Mouse (Mus musculus) embryonic facial prominence, embryonic 14.5 days (tissue): ENCODE results near the gene Cwc25. TPM values are rescaled to one million over a fixed set of nuclear protein-coding genes. Genes with fewer than 3 reads are reported as not detected.
A peak's percentile ranks its signal among the peaks of the same experiment; 100 is the strongest.

Experiments
- ATAC-seq: fragments of 200-750 bp; cut with Nextera tagmentation; 2 replicates; pipeline ENCODE4 v1.8.0; 2017; ENCODE audit warnings: low read depth, moderate number of reproducible peaks, moderate TSS enrichment
- DNase-seq: peaks from one replicate; pipeline ENCODE4 v3.0.0-alpha.2; 2015; ENCODE audit warnings: low spot score
- H3K27ac ChIP-seq: fragments of 300-500 bp; sonication (generic); replicated peaks from 2 replicates; pipeline ENCODE4 v1.5.1; 2014; ENCODE audit warnings: low read depth, mild to moderate bottlenecking, low read length, moderate library complexity
- H3K27me3 ChIP-seq: fragments of 300-500 bp; sonication (generic); replicated peaks from 2 replicates; pipeline ENCODE4 v1.6.1; 2014; ENCODE audit warnings: low read length; ENCODE audit not compliant: control insufficient read depth, insufficient read depth
- H3K36me3 ChIP-seq: fragments of 300-500 bp; sonication (generic); 2 replicates; pipeline ENCODE4 v1.6.1; 2014; ENCODE audit warnings: low read length, mixed read lengths; ENCODE audit not compliant: control insufficient read depth, insufficient read depth
- H3K4me1 ChIP-seq: fragments of 300-500 bp; sonication (generic); 2 replicates; pipeline ENCODE4 v1.6.1; 2014; ENCODE audit warnings: antibody characterized with exemption, low read length; ENCODE audit not compliant: control insufficient read depth, insufficient read depth
- H3K4me2 ChIP-seq: fragments of 300-500 bp; sonication (generic); 2 replicates; pipeline ENCODE4 v1.6.1; 2014; ENCODE audit warnings: low read depth, mild to moderate bottlenecking, low read length, moderate library complexity, mixed read lengths
- H3K4me3 ChIP-seq: fragments of 300-500 bp; sonication (generic); 2 replicates; pipeline ENCODE4 v1.5.1; 2014; ENCODE audit warnings: low read depth, mild to moderate bottlenecking, low read length
- H3K9ac ChIP-seq: fragments of 300-500 bp; sonication (generic); 2 replicates; pipeline ENCODE4 v1.6.1; 2014; ENCODE audit warnings: low read depth, mild to moderate bottlenecking, low read length, moderate library complexity, mixed read lengths
- H3K9me3 ChIP-seq: fragments of 300-500 bp; sonication (generic); 2 replicates; pipeline ENCODE4 v1.6.1; 2016; ENCODE audit warnings: low read length; ENCODE audit not compliant: control insufficient read depth
- WGBS: fragments of 180-500 bp; shearing (Covaris S2); extraction: QIAGEN DNeasy Blood & Tissue Kit; methylation state at CpG from one replicate; pipeline ENCODE4 v1.1.7; 2014; 5-methylcytosine and 5-hydroxymethylcytosine counted together
- polyA plus RNA-seq: library from polyadenylated mRNA; unstranded; fragments of >200 nt; fragmentation: Nextera tagmentation; extraction: Ambion mirVana; gene quantifications from 2 replicates; pipeline ENCODE4 v1.2.1, GENCODE M21; 2014

Cwc25 gene
- 10.3 and 11.8 TPM in 2 replicates for polyA plus RNA-seq

DNA sequence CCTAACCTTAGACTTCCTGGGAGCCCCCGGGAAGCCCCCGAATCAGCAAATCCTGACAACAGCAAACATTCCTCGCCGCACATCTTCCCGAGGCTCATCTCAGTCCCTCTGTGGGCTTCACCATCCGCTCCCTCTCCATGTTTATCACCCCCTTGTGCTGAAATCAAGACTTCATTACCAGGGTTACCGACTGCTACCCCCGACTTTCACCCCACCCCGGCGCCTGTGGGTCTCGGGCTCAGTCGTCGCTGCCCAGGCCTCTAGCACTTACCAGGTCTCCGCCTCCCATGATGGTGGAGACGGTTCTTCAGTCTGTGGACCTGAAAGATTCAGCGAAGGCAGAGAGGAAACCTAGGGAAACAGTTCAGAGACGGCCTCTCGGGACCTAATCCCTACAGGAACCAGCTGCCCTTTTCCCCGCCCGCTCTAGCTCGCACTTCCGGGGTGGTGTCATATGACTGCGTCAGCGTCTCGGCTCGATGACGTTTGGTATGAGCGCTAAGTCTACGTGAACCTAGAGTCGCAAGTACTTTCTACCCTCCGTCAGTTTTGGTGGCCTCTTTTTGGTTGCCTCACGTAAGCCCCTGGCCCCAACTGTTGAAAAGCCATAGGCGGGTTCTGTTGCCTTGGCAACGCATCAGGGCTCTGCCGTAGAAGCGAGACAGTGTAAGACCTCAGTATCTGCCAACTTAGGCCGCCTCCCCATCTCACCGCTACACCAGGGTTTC is at the start of gene Cwc25:
Cwc25 (minus strand) TSS at position 403 of the 728 bp plus-strand sequence.
- Histone ChIP-seq H3K4me3 (peak within 1 kb of the TSS; percentile 84), H3K4me2 (peak within 1 kb of the TSS; percentile 76), H3K27ac (peak within 1 kb of the TSS; percentile 92), H3K4me1 (peaks cover 4% of the 10 kb centered on the region), H3K27me3 (no peaks in the 10 kb centered on the region), H3K9me3 (no peaks in the 10 kb centered on the region), H3K36me3 (peaks cover 22% of the 10 kb centered on the region), H3K9ac (peak within 1 kb of the TSS; percentile 90)
- peak; percentile 96 for ATAC-seq
- peak; percentile 97 for DNase-seq
- 2% methylated on average over 38 of the region's 38 CpGs for WGBS

DNA sequence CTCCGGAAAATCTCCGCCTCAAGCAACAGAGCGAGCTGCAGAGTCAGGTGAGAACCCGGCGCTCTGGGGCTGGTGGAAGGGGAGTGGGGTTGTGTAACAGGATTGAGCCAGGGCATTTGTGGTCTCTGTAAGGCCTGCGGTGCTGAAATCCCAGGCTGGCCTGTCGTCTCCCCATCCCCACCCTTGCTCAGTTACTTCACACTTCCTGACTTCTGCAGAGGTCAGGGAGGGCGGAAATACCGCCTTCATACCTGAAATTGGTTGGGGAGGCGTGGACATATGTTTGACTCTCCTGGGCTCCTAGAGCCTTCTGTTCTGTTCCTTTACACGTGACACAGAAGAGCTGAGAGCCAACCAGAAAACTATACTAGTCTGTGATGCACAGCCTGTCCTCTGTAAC is 49.4 kb upstream of the Cwc25 start:
- Histone ChIP-seq H3K4me2 (no peak overlapping the region), H3K27me3 (no peaks in the 10 kb centered on the region), H3K27ac (peak overlapping the region; percentile 16; the same call in 1 of the 2 replicates), H3K36me3 (peaks cover 45% of the 10 kb centered on the region), H3K9me3 (no peaks in the 10 kb centered on the region), H3K9ac (no peak overlapping the region), H3K4me1 (peaks cover 46% of the 10 kb centered on the region), H3K4me3 (no peak overlapping the region)
- WGBS = 53% methylated on average over 11 of the region's 11 CpGs
- ATAC-seq (no peak), DNase-seq (no peak)

DNA sequence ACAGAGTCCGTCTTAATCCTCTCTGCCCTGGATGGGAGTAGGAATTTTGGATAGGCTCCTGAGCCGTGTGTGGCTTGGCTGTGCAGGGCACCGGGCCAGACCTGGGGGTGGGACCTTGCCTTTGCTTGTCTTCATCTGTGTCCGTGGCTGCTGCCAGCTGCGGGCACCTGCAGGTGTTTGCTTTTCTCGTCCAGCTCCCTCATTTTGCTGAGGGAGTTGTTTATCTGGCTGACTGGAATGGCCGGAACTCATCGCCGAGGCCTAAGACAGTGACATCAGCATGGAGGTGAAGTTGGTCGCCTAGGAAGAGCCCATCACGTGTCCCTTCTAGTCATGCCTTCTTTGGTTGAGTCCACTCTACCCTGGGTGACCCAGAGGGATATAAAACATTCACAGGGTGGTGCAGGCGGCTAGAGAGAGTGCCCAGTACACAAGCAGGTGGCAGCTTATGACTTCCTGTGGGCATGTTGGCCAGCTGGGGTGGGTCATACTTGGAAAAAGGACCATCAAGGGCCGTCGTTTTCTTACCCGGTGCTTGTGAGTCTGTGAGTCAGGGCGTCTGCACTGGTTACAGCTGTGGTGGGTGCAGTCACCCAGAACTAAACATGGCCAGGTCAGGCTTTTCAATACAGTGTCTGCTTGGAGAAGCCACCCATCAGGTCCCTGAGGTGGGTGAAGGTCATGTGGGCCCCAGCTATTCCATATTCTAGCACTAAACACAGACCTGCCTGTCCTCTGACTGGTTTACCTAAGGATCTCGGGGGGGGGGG is 47.6 kb upstream of the Cwc25 start:
- Histone ChIP-seq H3K36me3 (peaks cover 44% of the 10 kb centered on the region), H3K4me3 (no peak overlapping the region), H3K27ac (no peak overlapping the region), H3K27me3 (no peaks in the 10 kb centered on the region), H3K4me1 (peaks cover 62% of the 10 kb centered on the region), H3K9ac (no peak overlapping the region), H3K9me3 (no peaks in the 10 kb centered on the region), H3K4me2 (no peak overlapping the region)
- DNase-seq = no peak
- WGBS = 71% methylated on average over 17 of the region's 17 CpGs
- ATAC-seq = no peak

DNA sequence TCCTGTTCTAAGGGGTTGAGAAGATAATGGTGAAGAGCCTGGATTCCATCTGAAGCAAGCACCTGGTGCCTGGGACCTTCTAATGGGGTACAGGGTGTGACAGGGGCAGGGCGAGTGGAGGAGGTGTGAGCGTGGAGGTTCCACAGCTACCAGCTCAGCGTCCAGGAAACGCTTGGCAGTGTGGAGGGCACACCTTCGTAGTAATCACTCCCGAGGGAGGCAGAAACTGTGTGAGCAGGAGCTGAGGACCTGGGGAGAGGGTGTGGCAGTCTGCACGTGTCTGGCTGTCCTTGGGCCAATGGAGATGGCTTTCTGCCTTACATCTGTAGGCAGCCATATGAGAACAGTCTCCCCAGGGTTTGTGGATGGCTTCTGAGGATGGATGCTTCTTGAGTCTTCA is 46.7 kb upstream of the Cwc25 start:
- DNase-seq (no peak), ATAC-seq (no peak)
- Histone ChIP-seq H3K9me3 (no peaks in the 10 kb centered on the region), H3K4me1 (peaks cover 63% of the 10 kb centered on the region), H3K4me3 (no peak overlapping the region), H3K9ac (no peak overlapping the region), H3K36me3 (peaks cover 53% of the 10 kb centered on the region), H3K27ac (no peak overlapping the region), H3K4me2 (no peak overlapping the region), H3K27me3 (no peaks in the 10 kb centered on the region)
- 52% methylated on average over 6 of the region's 7 CpGs for WGBS

DNA sequence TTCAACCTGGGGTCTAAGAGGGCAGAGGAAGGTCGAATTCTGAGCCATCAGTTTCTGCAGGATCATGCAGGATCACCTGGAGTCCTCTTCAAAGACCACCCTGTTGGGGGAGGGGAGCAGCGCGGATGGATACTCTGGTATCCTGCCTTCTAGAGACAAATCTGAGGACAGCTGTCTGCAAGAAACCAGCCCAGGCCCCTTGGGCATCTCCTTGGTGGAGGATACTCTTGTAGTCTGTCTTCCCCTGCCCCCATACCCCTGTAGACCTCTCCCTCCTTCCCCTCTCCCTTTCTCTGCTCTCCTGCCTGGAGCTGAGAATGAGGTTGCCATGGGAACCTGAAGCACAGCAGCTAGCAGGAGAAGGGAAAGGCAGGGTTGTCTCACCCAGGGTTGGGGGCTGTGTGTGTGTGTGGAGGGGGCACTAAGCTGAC is 46.1 kb upstream of the Cwc25 start:
- H3K36me3 ChIP-seq = peaks cover 51% of the 10 kb centered on the region

DNA sequence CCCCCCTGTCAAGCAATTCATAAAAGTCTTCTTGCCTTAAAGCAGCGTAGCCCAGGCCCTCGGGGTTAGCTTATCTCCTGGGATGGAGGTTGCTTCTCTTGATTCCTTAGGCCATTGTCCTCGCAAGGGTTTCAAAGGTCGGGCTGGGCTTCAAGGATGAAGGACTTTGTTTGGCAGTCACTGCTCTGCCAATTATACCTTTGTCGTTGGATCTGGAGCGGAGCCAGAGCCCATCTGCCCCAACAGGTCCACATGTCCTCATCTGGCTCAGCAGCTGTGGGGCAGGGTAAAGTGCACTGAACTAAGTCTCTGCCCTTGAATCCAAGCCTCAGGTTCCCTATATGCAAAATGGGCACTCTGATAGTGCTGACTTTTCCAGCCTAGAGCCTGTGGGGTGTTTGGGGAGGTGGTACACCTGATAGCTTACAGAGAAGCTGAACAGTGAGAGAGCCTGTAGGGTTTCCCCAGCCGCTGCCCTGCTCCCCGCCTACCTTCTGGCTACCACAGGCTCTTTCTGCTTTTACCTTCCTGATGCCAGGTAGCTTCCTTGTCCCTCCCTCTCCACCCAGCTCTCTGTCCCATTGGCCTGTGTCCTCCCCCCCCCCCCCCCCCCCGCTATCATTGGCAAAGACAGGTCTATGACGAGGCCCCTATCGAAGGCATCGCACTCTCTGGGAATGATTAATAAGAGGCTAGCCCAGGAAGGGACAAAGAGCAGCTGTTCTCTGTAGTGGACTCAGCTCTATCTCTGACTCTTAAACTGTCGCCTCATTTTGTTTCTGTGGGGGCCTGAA is 45.4 kb upstream of the Cwc25 start:
- 0 out of 2 replicates have a peak overlapping the region, but pooled peaks have one; percentile 15 for H3K27ac ChIP-seq

More for the DNA sequence above, 46.1 kb upstream of the Cwc25 start:
- H3K4me2 ChIP-seq = no peak overlapping the region
- DNase-seq (no peak), ATAC-seq (peak; percentile 45; the same call in 1 of the 2 replicates)
- 34% methylated on average over 3 of the region's 3 CpGs for WGBS
- no peak overlapping the region for H3K9ac ChIP-seq
- no peaks in the 10 kb centered on the region for H3K9me3 ChIP-seq
- H3K27ac ChIP-seq = no peak overlapping the region
- H3K4me3 ChIP-seq = no peak overlapping the region
- no peaks in the 10 kb centered on the region for H3K27me3 ChIP-seq
- H3K4me1 ChIP-seq = peaks cover 65% of the 10 kb centered on the region

DNA sequence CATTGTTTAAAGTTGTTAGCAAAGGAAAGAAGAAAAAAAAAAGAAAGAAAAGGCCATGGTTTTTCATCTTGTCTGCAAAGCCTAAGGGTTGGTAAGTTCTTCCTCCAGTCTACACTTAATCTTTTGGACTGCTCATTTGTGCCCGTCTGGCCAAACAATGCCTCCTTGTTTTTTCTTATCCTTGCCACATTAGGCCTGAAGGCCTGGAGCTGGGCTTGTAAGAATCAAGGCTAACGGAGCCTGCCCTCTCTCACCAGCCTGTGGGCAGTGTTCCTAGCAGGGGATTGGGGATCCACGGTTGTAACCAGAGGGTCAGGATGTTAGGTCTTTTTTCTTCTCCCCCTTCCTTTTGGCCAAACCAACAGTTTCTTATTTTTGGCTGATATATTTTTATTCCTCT is 44.6 kb upstream of the Cwc25 start:
- DNase-seq = no peak
- peaks cover 46% of the 10 kb centered on the region for H3K36me3 ChIP-seq

More for the DNA sequence above, 45.4 kb upstream of the Cwc25 start:
- Histone ChIP-seq H3K4me1 (peaks cover 62% of the 10 kb centered on the region), H3K9me3 (no peaks in the 10 kb centered on the region), H3K4me2 (no peak overlapping the region), H3K27me3 (no peaks in the 10 kb centered on the region), H3K36me3 (peaks cover 52% of the 10 kb centered on the region), H3K9ac (no peak overlapping the region), H3K4me3 (no peak overlapping the region)
- DNase-seq (no peak), ATAC-seq (no peak)
- WGBS = 36% methylated on average over 12 of the region's 13 CpGs

DNA sequence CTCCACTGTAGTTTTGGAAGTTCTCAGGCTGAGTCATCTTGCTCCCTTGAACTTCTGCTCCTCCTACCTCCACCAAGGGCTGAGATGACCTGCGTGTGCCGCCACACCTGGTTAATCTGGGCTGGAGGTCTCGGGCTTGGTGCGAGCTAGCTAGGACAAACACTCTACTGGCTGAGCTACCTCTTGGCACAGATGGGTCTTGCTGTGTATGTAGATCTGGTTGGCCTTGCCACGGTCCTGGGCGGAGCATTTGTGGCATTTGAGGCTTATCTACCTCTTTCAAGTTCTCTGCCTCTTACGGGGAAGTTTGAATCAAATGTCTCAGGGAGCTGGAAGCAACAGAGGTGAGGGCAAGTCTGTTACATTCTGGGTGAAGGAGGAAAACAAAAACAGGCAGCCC is 44.0 kb upstream of the Cwc25 start:
- peaks cover 40% of the 10 kb centered on the region for H3K36me3 ChIP-seq
- no peak for ATAC-seq
- no peak for DNase-seq
- H3K9me3 ChIP-seq = no peaks in the 10 kb centered on the region
- no peak overlapping the region for H3K4me2 ChIP-seq
- no peak overlapping the region for H3K9ac ChIP-seq
- no peaks in the 10 kb centered on the region for H3K27me3 ChIP-seq
- 64% methylated on average over 7 of the region's 7 CpGs for WGBS
- no peak overlapping the region for H3K27ac ChIP-seq
- H3K4me1 ChIP-seq = peaks cover 75% of the 10 kb centered on the region
- no peak overlapping the region for H3K4me3 ChIP-seq

More for the DNA sequence above, 44.6 kb upstream of the Cwc25 start:
- no peak for ATAC-seq
- H3K9me3 ChIP-seq = no peaks in the 10 kb centered on the region
- H3K27me3 ChIP-seq = no peaks in the 10 kb centered on the region
- 26% methylated on average over 3 of the region's 3 CpGs for WGBS
- H3K4me3 ChIP-seq = no peak overlapping the region
- peaks cover 69% of the 10 kb centered on the region for H3K4me1 ChIP-seq
- H3K4me2 ChIP-seq = no peak overlapping the region
- H3K27ac ChIP-seq = 0 out of 2 replicates have a peak overlapping the region, but pooled peaks have one; percentile 15
- H3K9ac ChIP-seq = no peak overlapping the region
